Mouse (Mus musculus) hindbrain, embryonic 11.5 days (tissue): ENCODE measurements around the gene Srgap3. TPM values are rescaled to one million over a fixed set of nuclear protein-coding genes. Genes with fewer than 3 reads are reported as not detected.

Source experiments
- ATAC-seq: fragments of 200-750 bp; cut with Nextera tagmentation; 2 replicates; pipeline ENCODE4 v1.8.0; 2017; ENCODE audit warnings: mild to moderate bottlenecking, moderate TSS enrichment, moderate library complexity; ENCODE audit not compliant: low FRiP score
- DNase-seq: peaks from one replicate; pipeline ENCODE4 v3.0.0-alpha.2; 2015; ENCODE audit warnings: low spot score
- H3K27ac ChIP-seq: fragments of 300-500 bp; sonication (generic); 2 replicates; pipeline ENCODE4 v1.5.1; 2014; ENCODE audit warnings: mild to moderate bottlenecking, low read depth, low read length
- H3K27me3 ChIP-seq: fragments of 300-500 bp; sonication (generic); 2 replicates; pipeline ENCODE4 v1.6.1; 2014; ENCODE audit warnings: mild to moderate bottlenecking, low read length, moderate library complexity, mixed read lengths; ENCODE audit not compliant: control insufficient read depth, insufficient read depth
- H3K36me3 ChIP-seq: fragments of 300-500 bp; sonication (generic); 2 replicates; pipeline ENCODE4 v1.6.1; 2014; ENCODE audit warnings: mild to moderate bottlenecking, low read length, moderate library complexity, mixed read lengths; ENCODE audit not compliant: control insufficient read depth, insufficient read depth
- H3K4me1 ChIP-seq: fragments of 300-500 bp; sonication (generic); replicated peaks from 2 replicates; pipeline ENCODE4 v1.6.1; 2014; ENCODE audit warnings: low read length, mixed read lengths; ENCODE audit not compliant: control insufficient read depth, insufficient read depth
- H3K4me2 ChIP-seq: fragments of 300-500 bp; sonication (generic); replicated peaks from 2 replicates; pipeline ENCODE4 v1.6.1; 2014; ENCODE audit warnings: mild to moderate bottlenecking, low read depth, low read length
- H3K4me3 ChIP-seq: fragments of 300-500 bp; sonication (generic); 2 replicates; pipeline ENCODE4 v1.5.1; 2014; ENCODE audit warnings: low read depth, low read length
- H3K9ac ChIP-seq: fragments of 300-500 bp; sonication (generic); 2 replicates; pipeline ENCODE4 v1.6.1; 2014; ENCODE audit warnings: low read depth, low read length
- H3K9me3 ChIP-seq: fragments of 300-500 bp; sonication (generic); 2 replicates; pipeline ENCODE4 v1.6.1; 2016; ENCODE audit warnings: low read length; ENCODE audit not compliant: control insufficient read depth
- WGBS: fragments of 180-500 bp; shearing (Covaris S2); extraction: QIAGEN DNeasy Blood & Tissue Kit; methylation state at CpG from one replicate; pipeline ENCODE4 v1.1.7; 2014; 5-methylcytosine and 5-hydroxymethylcytosine counted together
- polyA plus RNA-seq: library from polyadenylated mRNA; unstranded; fragments of >200 nt; fragmentation: Nextera tagmentation; extraction: Ambion mirVana; gene quantifications from 2 replicates; pipeline ENCODE4 v1.2.1, GENCODE M21; 2014

The Srgap3 gene
- polyA plus RNA-seq, 1 experiment from 2014 or later: 89.6 TPM

GRCm38 (mm10) chr6:112810521-112810830, 136.6 kb downstream of the Srgap3 start:
- H3K27ac ChIP-seq: peak overlapping the region; percentile 90
- 64% methylated on average over 4 of the region's 4 CpGs for WGBS
- peaks cover 13% of the 10 kb centered on the region for H3K4me1 ChIP-seq
- no peaks in the 10 kb centered on the region for H3K27me3 ChIP-seq
- no peak for ATAC-seq
- H3K36me3 ChIP-seq: no peaks in the 10 kb centered on the region; the same call in 1 of the 2 replicates
- DNase-seq: no peak
- H3K9ac ChIP-seq: peak overlapping the region; percentile 12; the same call in 1 of the 2 replicates
- H3K4me3 ChIP-seq: no peak overlapping the region
- H3K4me2 ChIP-seq: no peak overlapping the region; the same call in 1 of the 2 replicates
- no peaks in the 10 kb centered on the region for H3K9me3 ChIP-seq

DNA sequence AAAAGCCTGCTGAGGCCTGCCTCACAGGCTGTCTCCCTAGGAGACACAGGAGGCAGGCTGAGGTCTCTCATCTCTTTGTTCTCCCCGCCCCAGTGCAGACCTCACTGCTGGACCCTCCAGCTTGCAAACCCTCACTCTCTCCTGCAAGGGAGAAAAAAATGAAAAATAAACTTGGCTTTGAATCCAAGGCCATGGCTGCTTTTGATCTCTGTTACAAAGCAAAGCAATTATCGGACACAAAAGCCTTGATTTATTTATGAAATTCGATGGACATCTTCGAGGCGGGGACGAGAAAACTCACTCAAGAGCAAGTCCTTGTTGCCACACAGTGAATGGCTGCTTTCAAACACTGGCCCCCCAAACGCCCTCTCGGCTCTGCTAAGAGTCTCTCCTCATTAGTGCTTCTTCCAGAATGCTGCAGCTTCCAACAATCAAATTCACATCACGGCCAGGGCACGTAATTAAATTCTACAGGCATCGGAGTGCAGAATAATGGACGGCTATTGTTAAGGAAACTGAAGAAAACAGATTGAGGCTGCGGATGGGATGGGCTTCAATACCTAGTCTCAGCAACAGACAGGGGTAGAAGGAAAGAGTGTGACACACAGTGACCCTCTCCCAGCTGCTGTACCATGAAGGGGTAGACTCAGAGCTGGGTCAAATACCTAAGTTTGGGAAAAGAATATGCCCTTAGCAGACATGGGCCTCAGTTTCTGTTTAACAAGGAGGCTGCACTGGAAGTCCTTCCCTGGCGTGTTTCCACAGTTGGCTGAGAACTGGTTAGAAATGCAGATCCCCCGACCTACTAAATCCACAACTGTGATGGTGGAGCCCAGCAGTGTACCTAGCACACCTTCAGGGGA, 137.2 kb downstream of the Srgap3 start:
- Histone ChIP-seq H3K4me1 (peaks cover 10% of the 10 kb centered on the region), H3K27me3 (no peaks in the 10 kb centered on the region), H3K4me3 (no peak overlapping the region), H3K4me2 (peak overlapping the region; percentile 5; the same call in 1 of the 2 replicates), H3K9ac (peak overlapping the region; percentile 43; the same call in 1 of the 2 replicates), H3K9me3 (no peaks in the 10 kb centered on the region), H3K27ac (peak overlapping the region; percentile 90), H3K36me3 (no peaks in the 10 kb centered on the region; the same call in 1 of the 2 replicates)
- 24% methylated on average over 15 of the region's 15 CpGs for whole genome bisulfite sequencing
- ATAC-seq (peak; percentile 90), DNase-seq (peak; percentile 79)

DNA sequence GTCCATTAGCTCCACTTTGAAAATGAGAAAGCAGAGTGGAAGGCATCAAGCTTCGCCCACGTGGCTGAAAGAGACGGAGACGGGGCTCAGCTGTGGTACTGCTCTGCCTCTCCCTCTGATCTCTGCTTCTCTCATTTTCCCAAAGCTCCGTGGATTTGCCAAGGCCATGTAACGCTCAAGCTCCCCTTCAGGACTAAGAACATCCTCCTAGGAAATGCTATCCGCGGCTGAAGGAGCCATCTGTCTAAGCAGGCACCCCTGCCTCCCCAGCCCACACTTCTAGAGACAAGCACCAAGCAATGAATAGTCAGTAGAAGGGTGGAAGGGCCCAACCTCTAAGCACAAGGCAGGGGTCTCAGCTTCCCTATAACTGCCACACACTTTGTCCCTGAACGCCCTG, 138.3 kb downstream of the Srgap3 start:
- Histone ChIP-seq H3K4me1 (peaks cover 7% of the 10 kb centered on the region), H3K27ac (peak overlapping the region; percentile 90), H3K36me3 (no peaks in the 10 kb centered on the region; the same call in 1 of the 2 replicates), H3K4me3 (no peak overlapping the region), H3K4me2 (no peak overlapping the region), H3K9me3 (no peaks in the 10 kb centered on the region), H3K9ac (no peak overlapping the region; the same call in 1 of the 2 replicates), H3K27me3 (no peaks in the 10 kb centered on the region)
- ATAC-seq: no peak
- WGBS: 67% methylated on average over 9 of the region's 9 CpGs
- DNase-seq: no peak

- H3K27me3 ChIP-seq: no peaks in the 10 kb centered on the region
- no peaks in the 10 kb centered on the region; the same call in 1 of the 2 replicates for H3K36me3 ChIP-seq
- DNase-seq (no peak), ATAC-seq (no peak)
- WGBS: 77% methylated on average over 3 of the region's 3 CpGs
- H3K9ac ChIP-seq: no peak overlapping the region
- no peak overlapping the region for H3K4me2 ChIP-seq
- H3K4me3 ChIP-seq: no peak overlapping the region
- H3K4me1 ChIP-seq: no peaks in the 10 kb centered on the region; the same call in 1 of the 2 replicates
- H3K9me3 ChIP-seq: no peaks in the 10 kb centered on the region
- H3K27ac ChIP-seq: no peak overlapping the region
These were observed 145.1 kb downstream of the Srgap3 start for GRCm38 (mm10) chr6:112801917-112802316.

DNA sequence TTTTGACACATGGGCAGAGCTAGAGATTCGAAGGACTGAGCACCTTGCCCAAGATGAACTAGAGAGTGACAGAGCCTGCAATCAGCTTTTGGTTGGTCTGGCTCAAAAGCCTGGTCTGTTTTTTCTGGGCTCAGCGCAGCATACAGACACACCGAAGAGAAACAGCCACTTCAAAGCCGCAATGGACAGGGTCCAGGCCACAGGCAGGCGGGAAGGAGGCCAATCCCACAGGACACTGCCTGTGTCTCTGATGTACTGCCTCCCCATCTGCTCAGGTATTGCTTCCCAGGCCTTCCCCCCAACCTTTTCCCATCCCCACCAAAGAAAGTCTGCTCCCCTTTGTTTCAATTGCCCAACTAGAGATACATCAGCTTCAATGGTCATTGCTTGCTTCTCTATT, 148.7 kb downstream of the Srgap3 start:
- no peak for ATAC-seq
- no peak overlapping the region for H3K4me2 ChIP-seq
- no peaks in the 10 kb centered on the region for H3K36me3 ChIP-seq
- H3K4me1 ChIP-seq: no peaks in the 10 kb centered on the region; the same call in 1 of the 2 replicates
- no peaks in the 10 kb centered on the region for H3K9me3 ChIP-seq
- H3K9ac ChIP-seq: no peak overlapping the region
- 89% methylated on average over 5 of the region's 5 CpGs for WGBS
- no peak for DNase-seq
- H3K27ac ChIP-seq: no peak overlapping the region
- H3K27me3 ChIP-seq: no peaks in the 10 kb centered on the region
- H3K4me3 ChIP-seq: no peak overlapping the region

DNA sequence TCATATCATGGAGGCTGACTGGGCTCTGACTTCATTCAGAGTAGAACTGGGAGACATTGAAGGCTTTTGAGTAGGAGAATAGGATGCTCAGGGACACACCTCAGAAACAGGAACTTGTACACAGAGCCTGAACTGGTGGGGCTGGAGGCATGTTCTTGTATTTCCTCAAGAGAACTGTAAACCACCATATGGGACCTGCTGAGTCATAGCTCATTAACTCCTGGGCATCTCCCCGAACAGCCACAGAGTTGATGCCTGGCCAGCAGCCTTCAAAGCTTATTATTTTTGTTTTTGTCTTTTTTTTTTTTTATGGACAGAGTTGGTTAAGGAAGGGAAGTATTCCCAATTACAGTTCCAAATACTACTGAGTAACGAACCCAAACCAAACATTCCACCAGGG, 150.5 kb downstream of the Srgap3 start:
- Histone ChIP-seq H3K27ac (no peak overlapping the region), H3K27me3 (no peaks in the 10 kb centered on the region), H3K4me1 (no peaks in the 10 kb centered on the region; the same call in 1 of the 2 replicates), H3K4me2 (no peak overlapping the region), H3K9me3 (no peaks in the 10 kb centered on the region), H3K4me3 (no peak overlapping the region), H3K36me3 (0 out of 2 replicates have a peak, but pooled peaks cover 2% of the 10 kb centered on the region), H3K9ac (no peak overlapping the region)
- DNase-seq: no peak
- ATAC-seq: no peak
- WGBS: 88% methylated on average over 2 of the region's 2 CpGs

GRCm38 (mm10) chr6:112793887-112794286, 153.2 kb downstream of the Srgap3 start:
- DNase-seq: no peak
- Histone ChIP-seq H3K27me3 (no peaks in the 10 kb centered on the region), H3K36me3 (0 out of 2 replicates have a peak, but pooled peaks cover 2% of the 10 kb centered on the region), H3K4me1 (no peaks in the 10 kb centered on the region; the same call in none of the 2 replicates), H3K27ac (no peak overlapping the region), H3K9me3 (no peaks in the 10 kb centered on the region), H3K9ac (no peak overlapping the region), H3K4me3 (no peak overlapping the region), H3K4me2 (no peak overlapping the region)
- no peak for ATAC-seq
- 97% methylated on average over 5 of the region's 5 CpGs for WGBS

GRCm38 (mm10) chr6:112789901-112790300, 157.2 kb downstream of the Srgap3 start:
- no peak overlapping the region for H3K4me2 ChIP-seq
- H3K9me3 ChIP-seq: no peaks in the 10 kb centered on the region
- H3K4me1 ChIP-seq: no peaks in the 10 kb centered on the region; the same call in none of the 2 replicates
- H3K9ac ChIP-seq: no peak overlapping the region
- no peak overlapping the region for H3K27ac ChIP-seq
- H3K4me3 ChIP-seq: no peak overlapping the region
- WGBS: 69% methylated on average over 6 of the region's 6 CpGs
- 0 out of 2 replicates have a peak, but pooled peaks cover 2% of the 10 kb centered on the region for H3K36me3 ChIP-seq
- DNase-seq: no peak
- H3K27me3 ChIP-seq: no peaks in the 10 kb centered on the region
- no peak for ATAC-seq
